Mouse (Mus musculus) ES-E14 (cell line): Measurements from ENCODE around the gene Glrx5.

ENCODE experiments used
- CHD2 ChIP-seq: IDR thresholded peaks from 2 replicates; pipeline ENCODE4 v1.6.1; 2014; ENCODE audit warnings: mild to moderate bottlenecking, low read depth, low read length, inconsistent platforms
- HCFC1 ChIP-seq: IDR thresholded peaks from 2 replicates; pipeline ENCODE4 v1.6.1; 2012; ENCODE audit warnings: low read length, inconsistent platforms, borderline replicate concordance; ENCODE audit not compliant: insufficient read depth
- MAFK ChIP-seq: IDR thresholded peaks from 2 replicates; pipeline ENCODE4 v1.6.1; 2014; ENCODE audit warnings: mild to moderate bottlenecking, low read depth, low read length, inconsistent platforms; ENCODE audit not compliant: insufficient read depth
- ZC3H11A ChIP-seq: IDR thresholded peaks from 2 replicates; pipeline ENCODE4 v1.6.1; 2012; ENCODE audit warnings: low read depth, mild to moderate bottlenecking, inconsistent platforms, low read length, borderline replicate concordance
- ZNF384 ChIP-seq: IDR thresholded peaks from 2 replicates; pipeline ENCODE4 v1.6.1; 2012; ENCODE audit warnings: low read depth, low read length, inconsistent platforms

DNA sequence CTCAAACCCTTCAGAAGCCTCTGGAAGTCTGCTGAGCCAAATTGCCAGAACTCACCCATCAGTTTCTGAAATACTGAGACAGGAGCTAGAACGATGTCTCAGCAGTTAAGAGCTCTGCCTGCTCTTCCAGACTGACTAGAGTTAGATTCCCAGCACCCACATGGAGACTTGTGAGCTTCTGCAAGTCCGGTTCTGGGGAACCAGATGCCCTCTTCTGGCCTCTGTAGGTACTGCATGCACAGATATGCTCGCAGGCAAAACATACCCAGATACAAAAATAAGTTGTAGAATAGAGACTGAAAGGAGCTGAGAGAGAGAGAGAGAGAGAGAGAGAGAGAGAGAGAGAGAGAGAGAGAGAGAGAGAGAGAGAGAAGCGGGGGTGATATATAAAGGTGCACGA lies 47.4 kb upstream of the Glrx5 start:
- TF ChIP-seq ZNF384 (no peak), ZC3H11A (no peak), CHD2 (no peak), MAFK (no peak), HCFC1 (no peak)
